Mouse (Mus musculus): ENCODE measurements around the gene Mast3. TPM values are rescaled to one million over a fixed set of nuclear protein-coding genes. Genes with fewer than 3 reads are reported as not detected.

Mast3 gene
- polyA plus RNA-seq, 1 experiment from 2014 or later = 15.9 TPM

- Histone ChIP-seq H3K36me3 (peaks cover 21% of the 10 kb centered on the region), H3K27ac (no peak overlapping the region), H3K9me3 (no peaks in the 10 kb centered on the region), H3K4me2 (replicated peaks) (peak overlapping the region; percentile 26), H3K9ac (peak overlapping the region; percentile 26; the same call in 1 of the 2 replicates), H3K4me1 (peaks cover 29% of the 10 kb centered on the region), H3K4me3 (no peak overlapping the region), H3K27me3 (replicated peaks) (peaks cover 10% of the 10 kb centered on the region)
- ATAC-seq (ENCODE audit: low FRiP score, low read depth) = no peak
- 32% methylated on average over 21 of the region's 21 CpGs for WGBS
Measured at GRCm38 (mm10) chr8:70753151-70753550, 51.7 kb downstream of the Mast3 start.

- Histone ChIP-seq H3K36me3 (peaks cover 12% of the 10 kb centered on the region), H3K4me3 (no peak overlapping the region), H3K27ac (no peak overlapping the region), H3K9me3 (no peaks in the 10 kb centered on the region), H3K4me1 (peaks cover 20% of the 10 kb centered on the region), H3K9ac (no peak overlapping the region), H3K27me3 (replicated peaks) (peaks cover 20% of the 10 kb centered on the region), H3K4me2 (replicated peaks) (no peak overlapping the region; the same call in 1 of the 2 replicates)
- no peak for ATAC-seq (ENCODE audit: low FRiP score, low read depth)
- 38% methylated on average over 11 of the region's 11 CpGs for WGBS
Measured at GRCm38 (mm10) chr8:70752000-70752764, 52.7 kb downstream of the Mast3 start.

- Histone ChIP-seq H3K27me3 (replicated peaks) (peaks cover 39% of the 10 kb centered on the region), H3K27ac (no peak overlapping the region), H3K4me3 (no peak overlapping the region), H3K4me1 (peaks cover 9% of the 10 kb centered on the region), H3K9ac (no peak overlapping the region), H3K36me3 (no peaks in the 10 kb centered on the region), H3K4me2 (replicated peaks) (no peak overlapping the region), H3K9me3 (no peaks in the 10 kb centered on the region)
- 88% methylated on average over 13 of the region's 13 CpGs for WGBS
- no peak for ATAC-seq (ENCODE audit: low FRiP score, low read depth)
Measured at GRCm38 (mm10) chr8:70750128-70750680, 54.6 kb downstream of the Mast3 start.

GRCm38 (mm10) chr8:70749097-70749674, 55.7 kb downstream of the Mast3 start:
- H3K36me3 ChIP-seq = no peaks in the 10 kb centered on the region
- H3K27me3 ChIP-seq (replicated peaks) = peaks cover 49% of the 10 kb centered on the region
- H3K4me1 ChIP-seq = peaks cover 7% of the 10 kb centered on the region; the same call in 1 of the 2 replicates
- no peak overlapping the region for H3K27ac ChIP-seq
- H3K9ac ChIP-seq = no peak overlapping the region
- ATAC-seq (ENCODE audit: low FRiP score, low read depth) = no peak
- H3K4me3 ChIP-seq = no peak overlapping the region
- 80% methylated on average over 19 of the region's 19 CpGs for WGBS
- no peak overlapping the region for H3K4me2 ChIP-seq (replicated peaks)
- no peaks in the 10 kb centered on the region for H3K9me3 ChIP-seq

GRCm38 (mm10) chr8:70748246-70749096, 56.4 kb downstream of the Mast3 start:
- Histone ChIP-seq H3K9me3 (no peaks in the 10 kb centered on the region), H3K27ac (no peak overlapping the region), H3K36me3 (no peaks in the 10 kb centered on the region), H3K4me2 (replicated peaks) (no peak overlapping the region), H3K4me3 (no peak overlapping the region), H3K4me1 (peaks cover 14% of the 10 kb centered on the region), H3K9ac (no peak overlapping the region), H3K27me3 (replicated peaks) (peaks cover 57% of the 10 kb centered on the region)
- no peak for ATAC-seq (ENCODE audit: low FRiP score, low read depth)
- 88% methylated on average over 23 of the region's 23 CpGs for WGBS

GRCm38 (mm10) chr8:70747211-70747890, 57.5 kb downstream of the Mast3 start:
- Histone ChIP-seq H3K36me3 (no peaks in the 10 kb centered on the region), H3K27me3 (replicated peaks) (peaks cover 68% of the 10 kb centered on the region), H3K9me3 (no peaks in the 10 kb centered on the region), H3K27ac (no peak overlapping the region), H3K4me1 (peaks cover 16% of the 10 kb centered on the region), H3K4me3 (no peak overlapping the region), H3K9ac (no peak overlapping the region), H3K4me2 (replicated peaks) (no peak overlapping the region)
- ATAC-seq (ENCODE audit: low FRiP score, low read depth) = no peak
- WGBS = 85% methylated on average over 18 of the region's 18 CpGs

- no peak overlapping the region for H3K4me3 ChIP-seq
- peaks cover 16% of the 10 kb centered on the region for H3K4me1 ChIP-seq
- no peaks in the 10 kb centered on the region for H3K9me3 ChIP-seq
- H3K27me3 ChIP-seq (replicated peaks) = peaks cover 75% of the 10 kb centered on the region
- H3K4me2 ChIP-seq (replicated peaks) = no peak overlapping the region
- no peak overlapping the region for H3K27ac ChIP-seq
- 79% methylated on average over 9 of the region's 9 CpGs for WGBS
- no peak for ATAC-seq (ENCODE audit: low FRiP score, low read depth)
- no peak overlapping the region for H3K9ac ChIP-seq
- H3K36me3 ChIP-seq = no peaks in the 10 kb centered on the region
Measured at GRCm38 (mm10) chr8:70746676-70747075, 58.2 kb downstream of the Mast3 start.

GRCm38 (mm10) chr8:70745691-70746220, 59.1 kb downstream of the Mast3 start:
- no peaks in the 10 kb centered on the region for H3K36me3 ChIP-seq
- peaks cover 16% of the 10 kb centered on the region for H3K4me1 ChIP-seq
- 50% methylated on average over 19 of the region's 19 CpGs for WGBS
- no peak overlapping the region for H3K9ac ChIP-seq
- H3K27me3 ChIP-seq (replicated peaks) = peaks cover 80% of the 10 kb centered on the region
- no peaks in the 10 kb centered on the region for H3K9me3 ChIP-seq
- H3K4me3 ChIP-seq = no peak overlapping the region
- H3K27ac ChIP-seq = no peak overlapping the region
- ATAC-seq (ENCODE audit: low FRiP score, low read depth) = no peak
- H3K4me2 ChIP-seq (replicated peaks) = no peak overlapping the region

- Histone ChIP-seq H3K36me3 (no peaks in the 10 kb centered on the region), H3K27ac (no peak overlapping the region), H3K9ac (no peak overlapping the region), H3K27me3 (replicated peaks) (peaks cover 84% of the 10 kb centered on the region), H3K4me3 (no peak overlapping the region), H3K9me3 (no peaks in the 10 kb centered on the region), H3K4me1 (peaks cover 16% of the 10 kb centered on the region), H3K4me2 (replicated peaks) (no peak overlapping the region)
- no peak for ATAC-seq (ENCODE audit: low FRiP score, low read depth)
- WGBS = 63% methylated on average over 11 of the region's 11 CpGs
Measured at GRCm38 (mm10) chr8:70744806-70745205, 60.0 kb downstream of the Mast3 start.

- peak; percentile 52; the same call in 1 of the 2 replicates for ATAC-seq (ENCODE audit: low FRiP score, low read depth)
Measured at GRCm38 (mm10) chr8:70743656-70744590, 60.9 kb downstream of the Mast3 start.

More at GRCm38 (mm10) chr8:70743656-70744590, 60.9 kb downstream of the Mast3 start:
- Histone ChIP-seq H3K9ac (peak overlapping the region; percentile 47), H3K9me3 (no peaks in the 10 kb centered on the region), H3K27me3 (replicated peaks) (peaks cover 80% of the 10 kb centered on the region), H3K36me3 (no peaks in the 10 kb centered on the region), H3K27ac (no peak overlapping the region), H3K4me3 (peak overlapping the region; percentile 27), H3K4me1 (peaks cover 16% of the 10 kb centered on the region), H3K4me2 (replicated peaks) (peak overlapping the region; percentile 57)
- WGBS = 4% methylated on average over 48 of the region's 48 CpGs

Data from neural tube, embryonic 12.5 days (tissue).